Mouse (Mus musculus) testis, adult 2 months (tissue): Measurements from ENCODE around the gene Gm13289. TPM values are rescaled to one million over a fixed set of nuclear protein-coding genes. Genes with fewer than 3 reads are reported as not detected.
"Not testable (repeated sequence)": the region's sequence is repeated elsewhere in the genome, so short reads cannot be mapped to it uniquely, and the experiment has no call there.

Experiments used
- H3K27ac ChIP-seq: fragments of 200-500 bp; 2 replicates; pipeline ENCODE4 v1.5.1; 2012; ENCODE audit warnings: low read depth, low read length; ENCODE audit not compliant: control insufficient read depth, insufficient read depth
- H3K27me3 ChIP-seq: fragments of 200-500 bp; 2 replicates; pipeline ENCODE4 v1.6.1; 2012; ENCODE audit warnings: mild to moderate bottlenecking, low read length, moderate library complexity; ENCODE audit not compliant: control insufficient read depth, insufficient read depth
- H3K36me3 ChIP-seq: fragments of 200-500 bp; 2 replicates; pipeline ENCODE4 v1.6.1; 2012; ENCODE audit warnings: mild to moderate bottlenecking, low read length; ENCODE audit not compliant: control insufficient read depth, insufficient read depth
- H3K4me1 ChIP-seq: fragments of 200-500 bp; 2 replicates; pipeline ENCODE4 v1.6.1; 2012; ENCODE audit warnings: low read length; ENCODE audit not compliant: control insufficient read depth, insufficient read depth
- H3K4me3 ChIP-seq: fragments of 200-500 bp; 2 replicates; pipeline ENCODE4 v1.5.1; 2012; ENCODE audit warnings: low read depth, mild to moderate bottlenecking, low read length, moderate library complexity, mixed read lengths; ENCODE audit not compliant: control insufficient read depth
- CTCF ChIP-seq: fragments of 200-500 bp; IDR thresholded peaks from 2 replicates; pipeline ENCODE4 v1.5.1; 2012; ENCODE audit warnings: low read depth, mild to moderate bottlenecking, inconsistent platforms, low read length, moderate library complexity; ENCODE audit not compliant: control insufficient read depth, insufficient read depth, insufficient replicate concordance
- POLR2A ChIP-seq: fragments of 200-500 bp; IDR thresholded peaks from 2 replicates; pipeline ENCODE4 v1.6.1; 2012; ENCODE audit warnings: low read depth, mild to moderate bottlenecking, inconsistent platforms, low read length, moderate library complexity; ENCODE audit not compliant: control insufficient read depth
- polyA plus RNA-seq: library from polyadenylated mRNA; depleted of rRNA; stranded (reverse); fragments of >200 nt; gene quantifications from 2 replicates; pipeline ENCODE4 v1.2.3, GENCODE M21; 2012; rRNA removed

The Gm13289 gene
- polyA plus RNA-seq: not detected in 2 replicates

GRCm38 (mm10) chr4:88776622-88777021 lies at the start of gene Gm13289:
Gene Gm13289, plus strand, starts transcription at chr4:88776922.
- not testable (repeated sequence) for H3K4me3 ChIP-seq, H3K4me1 ChIP-seq, H3K27me3 ChIP-seq, H3K27ac ChIP-seq, H3K36me3 ChIP-seq

- TF ChIP-seq CTCF (no peak; the same call in 1 of the 2 replicates), POLR2A (no peak)
Observed at GRCm38 (mm10) chr4:88727324-88727723, 49.4 kb upstream of the Gm13289 start.

GRCm38 (mm10) chr4:88738480-88738879 lies 38.2 kb upstream of the Gm13289 start:
- no peaks in the 10 kb centered on the region for H3K36me3 ChIP-seq
- H3K27ac ChIP-seq: no peak overlapping the region
- no peak for TF ChIP-seq POLR2A
- peak; percentile 79; the same call in 1 of the 2 replicates for TF ChIP-seq CTCF
- H3K4me1 ChIP-seq: no peaks in the 10 kb centered on the region
- H3K27me3 ChIP-seq: no peaks in the 10 kb centered on the region
- H3K4me3 ChIP-seq: no peak overlapping the region

More at GRCm38 (mm10) chr4:88727324-88727723, 49.4 kb upstream of the Gm13289 start:
- H3K27me3 ChIP-seq: no peaks in the 10 kb centered on the region
- no peaks in the 10 kb centered on the region for H3K36me3 ChIP-seq
- no peaks in the 10 kb centered on the region; the same call in 1 of the 2 replicates for H3K4me1 ChIP-seq
- H3K4me3 ChIP-seq: no peak overlapping the region
- H3K27ac ChIP-seq: no peak overlapping the region

GRCm38 (mm10) chr4:88739036-88739435 lies 37.7 kb upstream of the Gm13289 start:
- no peak for TF ChIP-seq POLR2A
- no peak for TF ChIP-seq CTCF
- no peaks in the 10 kb centered on the region for H3K36me3 ChIP-seq
- no peak overlapping the region for H3K27ac ChIP-seq
- no peak overlapping the region for H3K4me3 ChIP-seq
- no peaks in the 10 kb centered on the region for H3K27me3 ChIP-seq
- H3K4me1 ChIP-seq: no peaks in the 10 kb centered on the region

GRCm38 (mm10) chr4:88741426-88741825 lies 35.3 kb upstream of the Gm13289 start:
- no peaks in the 10 kb centered on the region for H3K27me3 ChIP-seq
- H3K27ac ChIP-seq: no peak overlapping the region
- no peak overlapping the region for H3K4me3 ChIP-seq
- TF ChIP-seq POLR2A: no peak
- no peak for TF ChIP-seq CTCF
- no peaks in the 10 kb centered on the region for H3K36me3 ChIP-seq
- H3K4me1 ChIP-seq: no peaks in the 10 kb centered on the region

- TF ChIP-seq POLR2A (no peak), CTCF (no peak)
- no peaks in the 10 kb centered on the region for H3K4me1 ChIP-seq
- no peak overlapping the region for H3K27ac ChIP-seq
Observed at GRCm38 (mm10) chr4:88742771-88743371, 33.9 kb upstream of the Gm13289 start.

GRCm38 (mm10) chr4:88744207-88744606 lies 32.5 kb upstream of the Gm13289 start:
- Histone ChIP-seq H3K36me3 (no peaks in the 10 kb centered on the region), H3K4me3 (peak overlapping the region; percentile 68), H3K27ac (no peak overlapping the region), H3K4me1 (no peaks in the 10 kb centered on the region), H3K27me3 (no peaks in the 10 kb centered on the region)
- no peak for TF ChIP-seq CTCF
- no peak for TF ChIP-seq POLR2A

More at GRCm38 (mm10) chr4:88742771-88743371, 33.9 kb upstream of the Gm13289 start:
- peak overlapping the region; percentile 72 for H3K4me3 ChIP-seq
- no peaks in the 10 kb centered on the region for H3K27me3 ChIP-seq
- H3K36me3 ChIP-seq: no peaks in the 10 kb centered on the region
